Mouse (Mus musculus) neural tube, embryonic 11.5 days (tissue): ENCODE measurements around the gene Akap10. TPM values are rescaled to one million over a fixed set of nuclear protein-coding genes. Genes with fewer than 3 reads are reported as not detected.
"Not testable (repeated sequence)": the region's sequence is repeated elsewhere in the genome, so short reads cannot be mapped to it uniquely, and the experiment has no call there.

Experiments used
- ATAC-seq: fragments of 200-750 bp; cut with Nextera tagmentation; 2 replicates; pipeline ENCODE4 v1.8.0; 2017; ENCODE audit warnings: moderate number of reproducible peaks, mild to moderate bottlenecking, moderate TSS enrichment, moderate library complexity; ENCODE audit not compliant: insufficient read depth, low FRiP score, low TSS enrichment
- DNase-seq: peaks from one replicate; pipeline ENCODE4 v3.0.0-alpha.2; 2015; ENCODE audit warnings: low spot score
- H3K27ac ChIP-seq: fragments of 300-500 bp; sonication (generic); 2 replicates; pipeline ENCODE4 v1.5.1; 2014; ENCODE audit warnings: low read depth, mild to moderate bottlenecking, low read length
- H3K27me3 ChIP-seq: fragments of 300-500 bp; sonication (generic); 2 replicates; pipeline ENCODE4 v1.6.1; 2014; ENCODE audit warnings: mild to moderate bottlenecking, low read length, mixed read lengths; ENCODE audit not compliant: control insufficient read depth, insufficient read depth
- H3K36me3 ChIP-seq: fragments of 300-500 bp; sonication (generic); 2 replicates; pipeline ENCODE4 v1.6.1; 2014; ENCODE audit warnings: mild to moderate bottlenecking, low read length, moderate library complexity, mixed read lengths; ENCODE audit not compliant: control insufficient read depth, insufficient read depth
- H3K4me1 ChIP-seq: fragments of 300-500 bp; sonication (generic); 2 replicates; pipeline ENCODE4 v1.6.1; 2014; ENCODE audit warnings: low read length, mixed read lengths; ENCODE audit not compliant: control insufficient read depth, insufficient read depth
- H3K4me2 ChIP-seq: fragments of 300-500 bp; sonication (generic); 2 replicates; pipeline ENCODE4 v1.6.1; 2014; ENCODE audit warnings: low read depth, mild to moderate bottlenecking, moderate library complexity
- H3K4me3 ChIP-seq: fragments of 300-500 bp; sonication (generic); 2 replicates; pipeline ENCODE4 v1.5.1; 2014; ENCODE audit warnings: low read depth, low read length
- H3K9ac ChIP-seq: fragments of 300-500 bp; sonication (generic); 2 replicates; pipeline ENCODE4 v1.6.1; 2014; ENCODE audit warnings: mild to moderate bottlenecking, low read length
- H3K9me3 ChIP-seq: fragments of 300-500 bp; sonication (generic); 2 replicates; pipeline ENCODE4 v1.6.1; 2016; ENCODE audit warnings: low read length; ENCODE audit not compliant: control insufficient read depth
- WGBS: fragments of 180-500 bp; shearing (Covaris S2); extraction: QIAGEN DNeasy Blood & Tissue Kit; methylation state at CpG from one replicate; pipeline ENCODE4 v1.1.7; 2014; 5-methylcytosine and 5-hydroxymethylcytosine counted together
- polyA plus RNA-seq: library from polyadenylated mRNA; unstranded; fragments of >200 nt; fragmentation: Nextera tagmentation; extraction: Ambion mirVana; gene quantifications from 2 replicates; pipeline ENCODE4 v1.2.1, GENCODE M21; 2014

Gene Akap10
- polyA plus RNA-seq, 1 experiment from 2014 or later: 17.7 TPM

DNA sequence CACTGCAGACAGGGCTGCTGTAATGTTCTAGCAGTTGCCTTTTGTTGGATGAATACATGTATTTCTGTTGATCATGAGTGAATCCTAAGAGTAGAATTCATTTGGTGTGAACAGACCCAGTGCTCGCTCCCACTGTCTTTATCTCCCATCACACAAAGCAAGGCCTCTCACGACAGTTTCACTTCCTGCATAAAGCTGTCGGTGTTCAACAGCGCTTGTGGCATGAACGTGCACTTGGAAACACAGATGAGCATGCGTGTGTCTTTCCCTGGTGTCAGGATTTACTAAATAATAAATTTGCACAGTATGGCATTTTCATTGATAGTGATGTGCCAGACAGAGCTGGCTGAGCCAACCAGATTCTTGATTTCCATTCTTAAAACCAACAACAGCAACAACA, 32.6 kb upstream of the Akap10 start:
- ATAC-seq: no peak
- H3K4me2 ChIP-seq: no peak overlapping the region
- H3K36me3 ChIP-seq: no peaks in the 10 kb centered on the region
- H3K9ac ChIP-seq: no peak overlapping the region
- H3K27me3 ChIP-seq: peaks cover 9% of the 10 kb centered on the region
- H3K4me3 ChIP-seq: no peak overlapping the region
- no peak for DNase-seq
- no peaks in the 10 kb centered on the region for H3K9me3 ChIP-seq
- no peak overlapping the region for H3K27ac ChIP-seq
- 88% methylated on average over 6 of the region's 6 CpGs for WGBS
- H3K4me1 ChIP-seq: no peaks in the 10 kb centered on the region

- no peaks in the 10 kb centered on the region for H3K36me3 ChIP-seq
- no peaks in the 10 kb centered on the region for H3K9me3 ChIP-seq
- no peak overlapping the region for H3K4me2 ChIP-seq
- H3K4me1 ChIP-seq: no peaks in the 10 kb centered on the region
- no peak overlapping the region for H3K9ac ChIP-seq
- H3K4me3 ChIP-seq: no peak overlapping the region
- H3K27ac ChIP-seq: no peak overlapping the region
- DNase-seq (no peak), ATAC-seq (no peak)
- WGBS: 83% methylated on average over 2 of the region's 2 CpGs
- peaks cover 12% of the 10 kb centered on the region for H3K27me3 ChIP-seq
These were observed 30.0 kb upstream of the Akap10 start for GRCm38 (mm10) chr11:61960096-61960495.

GRCm38 (mm10) chr11:61958706-61959105, 28.7 kb upstream of the Akap10 start:
- 57% methylated on average over 6 of the region's 6 CpGs for WGBS
- H3K4me3 ChIP-seq, DNase-seq: not testable (repeated sequence)

GRCm38 (mm10) chr11:61957296-61957813, 27.3 kb upstream of the Akap10 start:
- Histone ChIP-seq H3K4me2 (peak overlapping the region; percentile 97), H3K9me3 (no peaks in the 10 kb centered on the region), H3K27me3 (peaks cover 12% of the 10 kb centered on the region), H3K27ac (no peak overlapping the region), H3K9ac (no peak overlapping the region), H3K4me3 (peak overlapping the region; percentile 52), H3K4me1 (no peaks in the 10 kb centered on the region), H3K36me3 (no peaks in the 10 kb centered on the region)
- ATAC-seq: no peak
- no peak for DNase-seq
- 5% methylated on average over 25 of the region's 25 CpGs for WGBS

More at GRCm38 (mm10) chr11:61958706-61959105, 28.7 kb upstream of the Akap10 start:
- not testable (repeated sequence) for H3K36me3 ChIP-seq, H3K27ac ChIP-seq, H3K9ac ChIP-seq, H3K4me1 ChIP-seq, ATAC-seq, H3K4me2 ChIP-seq, H3K9me3 ChIP-seq
- H3K27me3 ChIP-seq: peaks cover 12% of the 10 kb centered on the region

GRCm38 (mm10) chr11:61956572-61957295, 26.7 kb upstream of the Akap10 start, which contains the start of gene Specc1:
TSS of gene Specc1 (plus strand) at chr11:61956763.
- Histone ChIP-seq H3K4me3 (peak within 1 kb of the TSS; percentile 52), H3K27ac (no peak within 1 kb of the TSS), H3K36me3 (no peaks in the 10 kb centered on the region), H3K9ac (peak within 1 kb of the TSS; percentile 44), H3K9me3 (no peaks in the 10 kb centered on the region), H3K4me1 (no peaks in the 10 kb centered on the region), H3K27me3 (peaks cover 12% of the 10 kb centered on the region), H3K4me2 (peak within 1 kb of the TSS; percentile 97)
- peak; percentile 81 for ATAC-seq
- WGBS: under 1% methylated on average over 53 of the region's 58 CpGs
- peak; percentile 96 for DNase-seq

GRCm38 (mm10) chr11:61955951-61956350, 25.9 kb upstream of the Akap10 start:
- H3K27me3 ChIP-seq: peaks cover 12% of the 10 kb centered on the region
- DNase-seq (no peak), ATAC-seq (no peak)
- H3K27ac ChIP-seq: no peak overlapping the region
- H3K4me2 ChIP-seq: no peak overlapping the region
- H3K36me3 ChIP-seq: no peaks in the 10 kb centered on the region
- 83% methylated on average over 6 of the region's 6 CpGs for WGBS
- no peak overlapping the region for H3K4me3 ChIP-seq
- H3K9me3 ChIP-seq: no peaks in the 10 kb centered on the region
- no peak overlapping the region for H3K9ac ChIP-seq
- H3K4me1 ChIP-seq: no peaks in the 10 kb centered on the region

DNA sequence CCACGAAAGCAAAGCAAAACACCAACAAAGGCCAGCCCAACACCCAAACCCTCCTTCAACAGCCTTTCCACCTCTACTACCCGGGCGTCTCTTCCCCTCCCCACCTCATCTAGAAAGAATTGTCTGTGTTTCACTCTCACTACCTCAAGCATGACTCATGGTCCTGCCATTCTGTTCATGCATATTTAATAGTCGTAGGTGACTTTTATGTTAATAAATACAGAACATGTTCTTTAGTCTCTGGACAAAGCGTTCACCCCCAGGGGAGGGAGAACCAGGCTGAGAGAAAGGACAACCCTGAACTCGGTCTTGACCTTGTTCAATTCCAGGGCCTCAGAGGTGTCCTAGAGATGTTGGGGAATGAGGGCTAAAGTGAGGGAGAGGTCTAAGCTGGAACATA, 25.1 kb upstream of the Akap10 start:
- no peak overlapping the region for H3K27ac ChIP-seq
- 81% methylated on average over 6 of the region's 6 CpGs for WGBS
- DNase-seq (no peak), ATAC-seq (no peak)
- no peak overlapping the region for H3K4me2 ChIP-seq
- no peak overlapping the region for H3K4me3 ChIP-seq
- no peak overlapping the region for H3K9ac ChIP-seq
- H3K36me3 ChIP-seq: no peaks in the 10 kb centered on the region
- peaks cover 12% of the 10 kb centered on the region for H3K27me3 ChIP-seq
- no peaks in the 10 kb centered on the region for H3K9me3 ChIP-seq
- no peaks in the 10 kb centered on the region for H3K4me1 ChIP-seq

DNA sequence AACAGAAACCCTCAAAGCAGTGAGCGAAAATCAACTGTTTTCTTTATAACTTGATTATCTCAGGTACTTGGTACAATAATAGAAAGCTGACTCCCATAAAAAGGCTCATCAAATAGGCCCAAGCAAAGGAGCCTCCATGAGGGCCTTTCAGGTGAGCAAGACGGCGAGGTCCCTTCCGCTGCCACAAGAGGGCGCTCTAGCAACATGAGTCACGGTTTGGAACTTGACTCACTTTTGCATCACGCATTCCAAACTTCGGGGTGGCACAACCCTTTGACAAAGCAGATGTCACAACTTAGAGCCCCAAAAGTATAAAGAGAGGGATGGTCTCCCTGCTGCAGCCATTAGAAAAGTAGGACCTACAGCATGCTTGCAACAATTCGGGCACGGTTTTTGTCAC, 20.6 kb upstream of the Akap10 start:
- Histone ChIP-seq H3K9ac (no peak overlapping the region), H3K4me2 (no peak overlapping the region), H3K4me1 (no peaks in the 10 kb centered on the region), H3K27ac (no peak overlapping the region), H3K4me3 (no peak overlapping the region), H3K36me3 (no peaks in the 10 kb centered on the region), H3K9me3 (no peaks in the 10 kb centered on the region), H3K27me3 (no peaks in the 10 kb centered on the region)
- 20% methylated on average over 10 of the region's 10 CpGs for whole genome bisulfite sequencing
- DNase-seq (peak; percentile 84), ATAC-seq (no peak)

GRCm38 (mm10) chr11:61949315-61949714, 19.3 kb upstream of the Akap10 start:
- Histone ChIP-seq H3K9me3 (no peaks in the 10 kb centered on the region), H3K27me3 (no peaks in the 10 kb centered on the region), H3K4me1 (no peaks in the 10 kb centered on the region), H3K4me3 (no peak overlapping the region), H3K4me2 (no peak overlapping the region), H3K9ac (no peak overlapping the region), H3K36me3 (no peaks in the 10 kb centered on the region), H3K27ac (no peak overlapping the region)
- peak; percentile 60 for DNase-seq
- WGBS: 5% methylated on average over 3 of the region's 3 CpGs
- no peak for ATAC-seq
